Mouse (Mus musculus) left cerebral cortex, adult 2 months (tissue): ENCODE measurements at regions not wholly inside any gene's neighbourhood (a gene's known extent, or its start where the extent isn't known, plus 50 kb on each side); places are given as distances from the start of the nearest gene placed in this dataset.

ENCODE experiments used
- DNase-seq, 2 experiments: peaks; one replicate each; pipeline ENCODE4 v3.0.0; 2021 to 2022; ENCODE audit warnings: low spot score in 2 of 2, mixed read lengths in 1 of 2; ENCODE audit errors: extremely low spot score in 1 of 2
- H3K27ac ChIP-seq: fragments of 200-600 bp; 2 replicates; pipeline ENCODE4 v1.8.1; 2022
- H3K4me3 ChIP-seq: fragments of 200-600 bp; 2 replicates; pipeline ENCODE4 v1.8.1; 2022
- CTCF ChIP-seq: fragments of 200-600 bp; IDR thresholded peaks from 2 replicates; pipeline ENCODE4 v1.8.1; 2022; ENCODE audit warnings: antibody characterized with exemption, mild to moderate bottlenecking, moderate library complexity
- intact Hi-C: fragments of 180-260 bp; cut with DNase I; formaldehyde crosslinking; loops from one replicate; pipeline ENCODE4 v1.15.1; 2025

GRCm38 (mm10) chr13:37588528-37589176, 189.5 kb upstream of the Rreb1 start:
- Histone ChIP-seq H3K27ac (no peak overlapping the region), H3K4me3 (no peak overlapping the region)
- DNase-seq = no peak
- no peak for TF ChIP-seq CTCF
- intact Hi-C loops = no loop called here

- intact Hi-C loops = no loop called here
- no peak for DNase-seq
- TF ChIP-seq CTCF = no peak
- Histone ChIP-seq H3K4me3 (no peak overlapping the region), H3K27ac (no peak overlapping the region)
Observed at GRCm38 (mm10) chr13:37592149-37592548, 186.1 kb upstream of the Rreb1 start.

- intact Hi-C loops = no loop called here
- DNase-seq = no peak
- no peak for TF ChIP-seq CTCF
- no peak overlapping the region for H3K4me3 ChIP-seq
- no peak overlapping the region for H3K27ac ChIP-seq
Observed at GRCm38 (mm10) chr13:37595196-37595595, 183.0 kb upstream of the Rreb1 start.

GRCm38 (mm10) chr13:37597575-37597974, 180.6 kb upstream of the Rreb1 start:
- Histone ChIP-seq H3K27ac (no peak overlapping the region), H3K4me3 (no peak overlapping the region)
- intact Hi-C loops = no loop called here
- DNase-seq = no peak
- TF ChIP-seq CTCF = no peak

- DNase-seq = no peak
- H3K4me3 ChIP-seq = no peak overlapping the region
- H3K27ac ChIP-seq = no peak overlapping the region
- intact Hi-C loops = no loop called here
- no peak for TF ChIP-seq CTCF
Observed at GRCm38 (mm10) chr13:37598165-37598775, 179.9 kb upstream of the Rreb1 start.

GRCm38 (mm10) chr13:37599679-37600078, 178.5 kb upstream of the Rreb1 start:
- intact Hi-C loops = no loop called here
- no peak for DNase-seq

GRCm38 (mm10) chr13:37600172-37600571, 178.0 kb upstream of the Rreb1 start:
- H3K27ac ChIP-seq = no peak overlapping the region
- no peak for TF ChIP-seq CTCF
- H3K4me3 ChIP-seq = no peak overlapping the region
- no peak for DNase-seq
- intact Hi-C loops = no loop called here

More at GRCm38 (mm10) chr13:37599679-37600078, 178.5 kb upstream of the Rreb1 start:
- no peak overlapping the region for H3K4me3 ChIP-seq
- no peak for TF ChIP-seq CTCF
- no peak overlapping the region for H3K27ac ChIP-seq

GRCm38 (mm10) chr13:37601068-37601467, 177.1 kb upstream of the Rreb1 start:
- intact Hi-C loops = no loop called here
- no peak for TF ChIP-seq CTCF
- Histone ChIP-seq H3K27ac (no peak overlapping the region), H3K4me3 (no peak overlapping the region)
- DNase-seq = no peak

- intact Hi-C loops = no loop called here
- no peak overlapping the region for H3K4me3 ChIP-seq
- no peak for DNase-seq
- H3K27ac ChIP-seq = no peak overlapping the region
- no peak for TF ChIP-seq CTCF
Observed at GRCm38 (mm10) chr13:37602256-37602655, 175.9 kb upstream of the Rreb1 start.

GRCm38 (mm10) chr13:37603226-37603994, 174.8 kb upstream of the Rreb1 start:
- no peak for TF ChIP-seq CTCF
- intact Hi-C loops = no loop called here
- no peak overlapping the region for H3K4me3 ChIP-seq
- DNase-seq = no peak
- H3K27ac ChIP-seq = no peak overlapping the region

GRCm38 (mm10) chr13:37606250-37606649, 171.9 kb upstream of the Rreb1 start:
- no peak for TF ChIP-seq CTCF
- DNase-seq = no peak
- intact Hi-C loops = no loop called here
- no peak overlapping the region for H3K27ac ChIP-seq
- no peak overlapping the region for H3K4me3 ChIP-seq

GRCm38 (mm10) chr13:37609085-37609484, 169.1 kb upstream of the Rreb1 start:
- H3K4me3 ChIP-seq = no peak overlapping the region
- no peak overlapping the region for H3K27ac ChIP-seq
- no peak for TF ChIP-seq CTCF
- intact Hi-C loops = no loop called here
- DNase-seq = no peak

- H3K4me3 ChIP-seq = no peak overlapping the region
- intact Hi-C loops = no loop called here
- no peak for TF ChIP-seq CTCF
- DNase-seq = no peak
- H3K27ac ChIP-seq = no peak overlapping the region
Observed at GRCm38 (mm10) chr13:37611387-37611786, 166.8 kb upstream of the Rreb1 start.
